Mouse (Mus musculus): ENCODE measurements around the gene Cbarp. TPM values are rescaled to one million over a fixed set of nuclear protein-coding genes. Genes with fewer than 3 reads are reported as not detected.

Gene Cbarp
- total and polyA plus RNA-seq, 3 experiments: 3.0 to 4.9 (median 3.9) TPM

GRCm38 (mm10) chr10:80149291-80150225, 8.9 kb upstream of the Cbarp start:
- WGBS: under 1% methylated on average over 87 of the region's 88 CpGs
- H3K27me3 ChIP-seq (ENCODE audit: control insufficient read depth, insufficient read depth, low read length): no peaks in the 10 kb centered on the region
- H3K4me3 ChIP-seq: peak overlapping the region; percentile 66
- peak; percentile 94 to 98 for DNase-seq
- peaks cover 15% of the 10 kb centered on the region for H3K36me3 ChIP-seq (ENCODE audit: control insufficient read depth, insufficient read depth, low read length)
- H3K79me2 ChIP-seq (replicated peaks; ENCODE audit: control insufficient read depth, insufficient read depth, low read length): peaks cover 4% of the 10 kb centered on the region
- intact Hi-C loops (cut with DNase I): loop anchor here (1.0 kb wide), 1 partner anchor 9 kb away; no protein-coding TSS in a partner anchor
- peak; percentile 51 for TF ChIP-seq EP300 (IDR thresholded peaks at IDR 0.05; ENCODE audit: insufficient read depth, low read depth, low read length)
- no peak for TF ChIP-seq CTCF (IDR thresholded peaks at IDR 0.05)
- TF ChIP-seq POLR2A (IDR thresholded peaks at IDR 0.05; ENCODE audit: insufficient read depth, low read depth, low read length): peak; percentile 83
- H3K9ac ChIP-seq (ENCODE audit: low read depth, low read length): peak overlapping the region; percentile 95
- H3K27ac ChIP-seq: peak overlapping the region; percentile 93
- H3K4me1 ChIP-seq (ENCODE audit: control insufficient read depth, insufficient read depth, low read length): peaks cover 22% of the 10 kb centered on the region

GRCm38 (mm10) chr10:80148610-80149290, 8.1 kb upstream of the Cbarp start:
- peaks cover 4% of the 10 kb centered on the region for H3K79me2 ChIP-seq (replicated peaks; ENCODE audit: control insufficient read depth, insufficient read depth, low read length)
- WGBS: 1% methylated on average over 57 of the region's 57 CpGs
- peaks cover 12% of the 10 kb centered on the region for H3K36me3 ChIP-seq (ENCODE audit: control insufficient read depth, insufficient read depth, low read length)
- intact Hi-C loops (cut with DNase I): no loop called here
- TF ChIP-seq EP300 (IDR thresholded peaks at IDR 0.05; ENCODE audit: insufficient read depth, low read depth, low read length): peak; percentile 65; the same call in 1 of the 2 replicates
- TF ChIP-seq POLR2A (IDR thresholded peaks at IDR 0.05; ENCODE audit: insufficient read depth, low read depth, low read length): peak; percentile 43; the same call in 1 of the 2 replicates
- peak; percentile 84 for TF ChIP-seq CTCF (IDR thresholded peaks at IDR 0.05)
- peaks cover 22% of the 10 kb centered on the region for H3K4me1 ChIP-seq (ENCODE audit: control insufficient read depth, insufficient read depth, low read length)
- peak overlapping the region; percentile 93 for H3K27ac ChIP-seq
- H3K4me3 ChIP-seq: peak overlapping the region; percentile 66
- DNase-seq: peak; percentile 96 to 97
- H3K27me3 ChIP-seq (ENCODE audit: control insufficient read depth, insufficient read depth, low read length): no peaks in the 10 kb centered on the region
- H3K9ac ChIP-seq (ENCODE audit: low read depth, low read length): peak overlapping the region; percentile 95

GRCm38 (mm10) chr10:80147719-80148601, 7.3 kb upstream of the Cbarp start, which contains the start of gene Midn:
Gene Midn (plus strand): TSS chr10:80148272.
- Histone ChIP-seq H3K79me2 (replicated peaks; ENCODE audit: control insufficient read depth, insufficient read depth, low read length) (peaks cover 4% of the 10 kb centered on the region), H3K4me3 (peak within 1 kb of the TSS; percentile 66), H3K4me1 (ENCODE audit: control insufficient read depth, insufficient read depth, low read length) (peaks cover 20% of the 10 kb centered on the region), H3K27me3 (ENCODE audit: control insufficient read depth, insufficient read depth, low read length) (no peaks in the 10 kb centered on the region), H3K36me3 (ENCODE audit: control insufficient read depth, insufficient read depth, low read length) (peaks cover 8% of the 10 kb centered on the region), H3K27ac (peak within 1 kb of the TSS; percentile 93), H3K9ac (ENCODE audit: low read depth, low read length) (peak within 1 kb of the TSS; percentile 95)
- peak; percentile 89 for TF ChIP-seq EP300 (IDR thresholded peaks at IDR 0.05; ENCODE audit: insufficient read depth, low read depth, low read length)
- peak; percentile 98 for TF ChIP-seq POLR2A (IDR thresholded peaks at IDR 0.05; ENCODE audit: insufficient read depth, low read depth, low read length)
- TF ChIP-seq CTCF (IDR thresholded peaks at IDR 0.05): peak; percentile 72
- intact Hi-C loops (cut with DNase I): loop anchor here (2.0 kb wide), 1 partner anchor 77 kb away; no protein-coding TSS in a partner anchor
- peak; percentile 92 for DNase-seq
- WGBS: under 1% methylated on average over 42 of the region's 42 CpGs

- peaks cover 2% of the 10 kb centered on the region for H3K36me3 ChIP-seq (ENCODE audit: control insufficient read depth, insufficient read depth, low read length)
- peak overlapping the region; percentile 66; the same call in 1 of the 2 replicates for H3K4me3 ChIP-seq
- peak overlapping the region; percentile 93 for H3K27ac ChIP-seq
- no peak; the same call in 1 of the 2 replicates for TF ChIP-seq POLR2A (IDR thresholded peaks at IDR 0.05; ENCODE audit: insufficient read depth, low read depth, low read length)
- no peak for TF ChIP-seq EP300 (IDR thresholded peaks at IDR 0.05; ENCODE audit: insufficient read depth, low read depth, low read length)
- no peak for TF ChIP-seq CTCF (IDR thresholded peaks at IDR 0.05)
- H3K27me3 ChIP-seq (ENCODE audit: control insufficient read depth, insufficient read depth, low read length): no peaks in the 10 kb centered on the region
- H3K9ac ChIP-seq (ENCODE audit: low read depth, low read length): peak overlapping the region; percentile 95
- peak; percentile 53 to 60 for DNase-seq
- peaks cover 6% of the 10 kb centered on the region for H3K79me2 ChIP-seq (replicated peaks; ENCODE audit: control insufficient read depth, insufficient read depth, low read length)
- intact Hi-C loops (cut with DNase I): loop anchor here (2.0 kb wide), 1 partner anchor 78 kb away; no protein-coding TSS in a partner anchor
- peaks cover 18% of the 10 kb centered on the region for H3K4me1 ChIP-seq (ENCODE audit: control insufficient read depth, insufficient read depth, low read length)
- WGBS: 29% methylated on average over 5 of the region's 5 CpGs
Measured at GRCm38 (mm10) chr10:80147146-80147718, 6.6 kb upstream of the Cbarp start.

All from heart, adult 2 months (tissue).